Mouse (Mus musculus): ENCODE data around the gene Neurod2.

Gene Neurod2

DNA sequence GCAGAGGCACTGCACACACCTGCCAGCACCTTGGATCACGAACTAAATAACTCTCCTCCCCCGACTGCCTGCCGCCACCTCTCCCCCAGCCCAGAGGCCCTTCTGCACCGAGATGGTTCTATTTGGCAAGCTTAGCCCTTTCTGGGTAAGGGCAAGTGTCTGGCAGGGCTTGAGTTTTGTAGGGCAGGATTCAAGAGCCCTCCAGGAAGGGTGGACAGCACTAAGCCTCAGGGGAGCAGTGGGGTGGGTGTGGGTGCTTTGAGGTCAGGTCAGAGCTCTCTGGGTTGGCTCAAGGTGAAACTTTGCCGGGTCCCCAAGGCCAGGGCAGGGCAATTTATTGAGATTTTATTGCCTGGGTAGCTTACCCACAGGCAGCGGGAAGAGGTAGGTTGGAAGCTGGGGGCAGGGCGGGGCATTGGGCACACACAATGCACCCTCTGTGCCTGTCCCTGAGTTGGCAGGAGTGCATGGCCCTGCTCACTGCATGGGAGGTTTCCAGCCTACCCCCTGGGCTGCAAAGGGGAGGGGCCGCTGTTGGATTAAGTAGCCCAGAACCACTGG, 24.3 kb upstream of the Neurod2 start:
- no peak for DNase-seq

DNA sequence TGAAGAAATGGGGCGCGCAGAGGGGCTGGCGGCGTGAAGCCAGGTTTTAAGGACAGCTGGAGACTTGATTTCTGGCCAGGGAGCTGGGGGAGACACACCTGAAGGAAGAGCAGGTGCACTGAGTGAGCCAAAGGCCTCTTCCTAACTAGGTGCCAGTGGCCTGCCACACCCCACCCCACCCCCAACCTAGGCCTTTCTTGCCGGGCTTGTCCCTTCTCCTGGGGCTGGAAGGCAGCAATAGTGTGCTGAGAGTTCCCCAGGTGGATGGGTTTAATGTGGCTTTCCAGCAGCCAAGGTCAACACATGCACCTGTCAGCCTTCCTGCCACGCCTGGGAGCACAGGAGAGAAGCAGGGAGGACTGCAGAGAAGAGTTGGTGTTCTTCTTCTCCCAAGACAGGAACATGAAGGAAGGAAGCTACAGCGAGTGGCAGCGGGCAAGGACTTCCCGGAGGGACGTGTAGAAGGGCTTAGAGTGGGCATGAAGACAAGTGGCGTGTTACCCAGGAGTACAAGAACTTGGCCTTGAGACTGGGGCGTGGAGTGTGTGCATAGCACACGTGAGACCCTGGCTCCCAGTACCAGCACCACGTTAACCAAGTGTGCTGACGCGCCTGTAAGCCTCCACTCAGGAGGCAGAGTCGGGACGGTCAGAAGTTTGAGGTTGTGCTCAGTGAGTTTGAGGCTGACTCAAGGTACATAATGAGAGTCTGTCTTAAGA, 23.0 kb upstream of the Neurod2 start:
- no peak for DNase-seq

GRCm38 (mm10) chr11:98349308-98349707, 19.9 kb upstream of the Neurod2 start:
- no peak for DNase-seq

- peak; percentile 76 for DNase-seq
Observed at GRCm38 (mm10) chr11:98348083-98348961, 18.9 kb upstream of the Neurod2 start, which contains the start of gene Ppp1r1b. TSS of gene Ppp1r1b (plus strand) at chr11:98348404.

DNA sequence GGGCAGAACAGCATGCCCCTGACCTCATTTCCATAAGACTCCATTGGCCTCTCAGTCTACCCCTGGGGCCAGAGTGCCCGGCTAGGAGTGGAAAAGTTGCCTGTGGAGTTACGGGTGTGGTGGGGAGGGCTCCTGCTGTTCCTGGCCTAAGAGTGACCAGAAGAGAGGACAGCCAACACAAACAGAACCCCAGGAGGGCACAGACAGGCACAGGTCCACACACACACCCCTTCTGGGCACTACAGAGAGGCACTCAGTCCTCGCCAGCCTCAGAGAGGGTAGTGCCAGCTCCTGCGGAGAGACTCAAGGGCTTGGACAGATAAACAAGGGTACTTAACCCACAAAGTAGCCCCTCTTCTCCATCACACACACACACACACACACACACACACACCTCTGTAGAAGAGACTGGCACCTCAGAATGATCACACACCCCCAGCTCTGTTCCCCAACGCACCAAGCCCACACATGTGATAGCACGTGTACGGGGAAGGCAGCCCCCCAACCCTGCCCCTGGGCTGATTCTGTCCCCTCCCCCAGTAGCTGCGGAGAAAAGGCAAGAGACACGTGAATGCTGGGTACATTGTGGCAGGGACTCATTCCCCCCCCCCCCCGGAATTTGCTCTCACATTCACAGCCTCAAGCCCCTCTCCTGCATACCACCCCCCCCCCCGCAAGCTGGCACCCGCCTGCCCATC, 18.1 kb upstream of the Neurod2 start:
- DNase-seq, result no peak

- DNase-seq, result peak; percentile 59
Observed at GRCm38 (mm10) chr11:98346168-98346567, 16.7 kb upstream of the Neurod2 start.

- peak; percentile 84 for DNase-seq
Observed at GRCm38 (mm10) chr11:98345253-98345652, 15.8 kb upstream of the Neurod2 start.

GRCm38 (mm10) chr11:98342000-98342945, 12.8 kb upstream of the Neurod2 start:
- peak; percentile 92 for DNase-seq

DNA sequence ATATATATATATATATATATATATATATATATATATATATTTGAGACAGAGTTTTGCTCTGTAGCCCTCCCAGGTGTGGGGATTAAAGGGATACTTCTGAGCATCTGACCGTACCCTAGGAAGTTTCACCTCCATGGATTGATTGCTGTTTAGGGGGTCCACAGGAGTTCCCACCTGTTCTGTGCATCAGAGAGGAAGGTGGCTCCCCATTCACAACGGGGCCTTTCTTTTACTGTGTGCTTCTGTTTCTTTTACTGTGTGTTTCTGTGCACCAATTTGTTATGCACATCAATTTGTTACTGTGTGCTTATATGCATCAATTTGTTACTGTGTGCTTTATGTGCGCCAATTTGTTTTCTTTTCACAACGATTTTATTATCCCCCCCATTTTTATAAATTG, 11.7 kb upstream of the Neurod2 start:
- DNase-seq, result no peak

- no peak for DNase-seq
Observed at GRCm38 (mm10) chr11:98340597-98340996, 11.1 kb upstream of the Neurod2 start.

GRCm38 (mm10) chr11:98339679-98340287, 10.3 kb upstream of the Neurod2 start:
- no peak for DNase-seq

- no peak for DNase-seq
Observed at GRCm38 (mm10) chr11:98339071-98339501, 9.6 kb upstream of the Neurod2 start.

DNA sequence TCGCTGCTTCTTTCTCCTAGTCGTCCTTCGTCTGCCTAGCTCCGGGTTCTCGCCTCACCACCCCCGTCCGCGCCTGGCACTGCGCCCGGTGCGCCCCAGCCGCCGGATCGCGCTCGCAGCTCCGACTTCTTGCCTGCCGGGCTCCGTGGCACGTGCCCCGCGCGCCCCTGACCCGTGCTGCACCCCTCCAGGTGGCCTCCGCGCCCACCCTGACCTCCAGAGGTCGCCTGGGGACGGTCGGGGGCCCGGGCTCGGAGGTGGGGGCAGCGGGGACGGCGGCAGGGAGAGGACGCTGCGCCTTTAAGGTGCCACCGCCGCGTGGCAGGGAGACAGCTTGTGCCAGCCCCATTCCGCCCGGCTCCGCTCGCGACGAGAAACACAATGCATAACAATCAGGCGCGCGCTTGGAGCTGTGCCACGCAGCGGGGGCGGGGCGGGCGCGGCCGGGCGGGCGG, 9.1 kb upstream of the Neurod2 start:
- DNase-seq, result peak; percentile 89

- DNase-seq, result no peak
Observed at GRCm38 (mm10) chr11:98336245-98337107, 7.0 kb upstream of the Neurod2 start.

DNA sequence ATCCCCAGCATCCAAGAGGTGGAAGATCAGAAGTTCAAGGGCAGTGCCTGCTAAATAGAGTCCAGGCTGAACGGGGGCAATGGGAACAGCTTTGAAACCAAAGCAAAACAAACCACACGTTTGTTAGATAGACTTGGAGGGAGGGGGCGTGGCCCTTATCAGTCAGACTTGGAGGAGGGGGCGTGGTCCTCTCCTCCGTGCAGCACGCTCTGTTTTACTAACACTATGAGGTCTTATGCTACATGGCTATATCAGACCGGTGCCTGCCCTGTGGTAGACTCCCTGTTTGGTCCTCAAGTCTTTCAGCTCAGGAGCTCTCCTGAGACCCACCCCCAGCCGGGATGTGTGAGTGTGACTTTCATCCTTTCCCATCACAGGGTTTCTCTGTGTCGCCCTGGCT, 5.8 kb upstream of the Neurod2 start:
- no peak for DNase-seq

DNA sequence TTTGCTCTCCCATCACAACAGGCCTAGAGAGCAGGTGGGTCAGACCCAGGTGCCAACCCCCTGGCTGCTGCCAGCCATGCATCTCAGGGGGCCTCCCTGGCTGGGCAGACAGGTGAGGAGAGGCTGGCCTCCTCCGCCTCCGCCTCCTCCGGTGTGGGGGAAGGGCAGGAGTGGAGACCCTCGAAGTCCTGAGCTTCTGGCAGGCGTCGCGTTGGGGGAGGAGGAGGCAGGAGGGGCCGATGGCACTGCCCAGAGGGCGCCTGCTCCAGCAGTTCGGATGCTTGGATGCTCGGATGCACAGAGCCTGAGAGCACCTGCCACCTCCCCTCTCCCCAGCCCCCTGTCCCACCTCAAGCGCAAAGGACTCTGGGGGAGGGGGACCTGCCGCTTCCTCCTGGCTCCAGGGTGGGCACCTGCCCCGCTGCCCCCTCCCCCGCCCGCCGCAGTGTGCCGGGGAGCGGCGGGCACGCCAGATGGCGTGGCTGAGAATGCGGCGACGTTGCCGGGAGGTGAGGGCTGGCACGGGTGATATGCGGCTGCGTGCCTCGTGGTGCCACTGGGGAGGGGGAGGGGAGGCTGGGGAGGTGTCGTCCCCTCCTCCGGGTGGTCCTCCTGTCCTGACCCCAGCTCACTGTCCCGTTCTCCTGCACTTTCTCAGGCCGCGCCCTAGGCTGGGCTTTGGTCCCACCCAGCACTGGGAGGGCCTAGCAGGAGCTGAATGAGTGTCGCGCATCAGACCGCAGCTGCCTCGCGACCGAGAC, 4.7 kb upstream of the Neurod2 start:
- DNase-seq, result no peak

DNA sequence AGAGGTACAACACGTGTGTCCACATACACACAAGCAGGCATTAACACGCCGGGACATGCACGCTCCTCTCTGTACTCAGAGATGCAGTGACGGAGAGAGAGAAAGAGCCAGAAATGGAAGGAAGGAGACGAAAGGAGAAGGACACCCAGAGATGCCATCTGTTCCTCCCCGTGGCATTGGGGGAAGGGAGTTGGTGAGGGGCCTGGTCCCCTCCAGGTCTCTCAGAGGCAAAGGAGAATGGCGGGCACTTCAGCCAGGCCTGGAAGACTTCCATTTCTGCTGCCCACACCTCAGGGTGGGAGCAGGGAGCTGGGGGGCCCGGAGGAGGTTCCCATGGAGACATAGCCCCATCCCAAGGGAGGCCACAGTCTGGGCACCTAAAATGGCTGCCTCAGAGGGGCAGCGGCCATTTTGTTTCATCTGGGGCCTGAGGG, 3.8 kb upstream of the Neurod2 start:
- DNase-seq, result no peak

- no peak for DNase-seq
Observed at GRCm38 (mm10) chr11:98332841-98333240, 3.4 kb upstream of the Neurod2 start.

DNA sequence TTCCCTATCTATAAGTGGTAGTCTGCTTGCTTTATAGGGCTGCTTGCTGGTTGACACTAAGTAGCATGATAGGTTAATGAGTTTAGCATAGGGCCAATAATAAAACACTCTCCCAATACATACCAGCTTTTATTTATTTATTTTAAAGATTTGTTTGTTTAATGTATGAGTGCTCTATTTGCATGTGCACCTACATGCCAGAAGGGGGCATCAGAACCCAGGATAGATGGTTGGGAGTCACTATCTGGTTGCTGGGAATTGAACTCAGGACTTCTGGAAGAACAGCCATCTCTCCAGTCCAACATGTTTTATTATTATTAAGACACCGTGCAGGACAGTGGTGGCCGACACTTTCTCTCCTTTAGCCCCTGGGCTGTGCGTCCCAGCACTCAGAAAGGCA, 2.7 kb upstream of the Neurod2 start:
- DNase-seq, result no peak

Data from right cerebral cortex, postnatal 25 days (tissue).